Mouse (Mus musculus) lung, embryonic 14.5 days (tissue): ENCODE results near the gene Sdc1. TPM values are rescaled to one million over a fixed set of nuclear protein-coding genes. Genes with fewer than 3 reads are reported as not detected.

Experiments used
- ATAC-seq: fragments of 200-750 bp; cut with Nextera tagmentation; 2 replicates; pipeline ENCODE4 v1.8.0; 2017; ENCODE audit warnings: mild to moderate bottlenecking, moderate TSS enrichment, moderate library complexity; ENCODE audit not compliant: insufficient read depth
- DNase-seq: peaks from one replicate; pipeline ENCODE4 v3.0.0-alpha.2; 2015
- H3K27ac ChIP-seq: fragments of 300-500 bp; sonication (generic); 2 replicates; pipeline ENCODE4 v1.5.1; 2014; ENCODE audit warnings: low read depth, mild to moderate bottlenecking, moderate library complexity
- H3K27me3 ChIP-seq: fragments of 300-500 bp; sonication (generic); 2 replicates; pipeline ENCODE4 v1.6.1; 2014; ENCODE audit warnings: low read length, control low read depth; ENCODE audit not compliant: insufficient read depth
- H3K36me3 ChIP-seq: fragments of 300-500 bp; sonication (generic); 2 replicates; pipeline ENCODE4 v1.6.1; 2014; ENCODE audit warnings: control low read depth; ENCODE audit not compliant: insufficient read depth
- H3K4me1 ChIP-seq: fragments of 300-500 bp; sonication (generic); 2 replicates; pipeline ENCODE4 v1.6.1; 2014; ENCODE audit warnings: antibody characterized with exemption, control low read depth; ENCODE audit not compliant: insufficient read depth
- H3K4me2 ChIP-seq: fragments of 300-500 bp; sonication (generic); 2 replicates; pipeline ENCODE4 v1.6.1; 2014; ENCODE audit warnings: mild to moderate bottlenecking
- H3K4me3 ChIP-seq: fragments of 300-500 bp; sonication (generic); 2 replicates; pipeline ENCODE4 v1.5.1; 2014; ENCODE audit warnings: low read depth, low read length
- H3K9ac ChIP-seq: fragments of 300-500 bp; sonication (generic); 2 replicates; pipeline ENCODE4 v1.6.1; 2014
- H3K9me3 ChIP-seq: fragments of 300-500 bp; sonication (generic); 2 replicates; pipeline ENCODE4 v1.6.1; 2016; ENCODE audit warnings: low read depth, low read length, control low read depth
- CTCF ChIP-seq: IDR thresholded peaks from 2 replicates; pipeline ENCODE4 v1.5.1; 2016; ENCODE audit warnings: antibody characterized with exemption, low read depth
- WGBS: fragments of 180-500 bp; shearing (Covaris S2); extraction: QIAGEN DNeasy Blood & Tissue Kit; methylation state at CpG from one replicate; pipeline ENCODE4 v1.1.7; 2014; 5-methylcytosine and 5-hydroxymethylcytosine counted together
- polyA plus RNA-seq: library from polyadenylated mRNA; unstranded; fragments of >200 nt; fragmentation: Nextera tagmentation; extraction: Ambion mirVana; gene quantifications from 2 replicates; pipeline ENCODE4 v1.2.1, GENCODE M21; 2014

Gene Sdc1
- polyA plus RNA-seq, 1 experiment from 2014 or later = 101 TPM

GRCm38 (mm10) chr12:8824995-8825703 is 54.0 kb downstream of the Sdc1 start:
- WGBS = 56% methylated on average over 7 of the region's 7 CpGs
- Histone ChIP-seq H3K4me1 (no peaks in the 10 kb centered on the region), H3K9ac (no peak overlapping the region), H3K27ac (no peak overlapping the region), H3K36me3 (no peaks in the 10 kb centered on the region), H3K9me3 (no peaks in the 10 kb centered on the region), H3K27me3 (no peaks in the 10 kb centered on the region), H3K4me3 (no peak overlapping the region), H3K4me2 (no peak overlapping the region)
- ATAC-seq (no peak), DNase-seq (no peak)
- TF ChIP-seq CTCF = no peak

DNA sequence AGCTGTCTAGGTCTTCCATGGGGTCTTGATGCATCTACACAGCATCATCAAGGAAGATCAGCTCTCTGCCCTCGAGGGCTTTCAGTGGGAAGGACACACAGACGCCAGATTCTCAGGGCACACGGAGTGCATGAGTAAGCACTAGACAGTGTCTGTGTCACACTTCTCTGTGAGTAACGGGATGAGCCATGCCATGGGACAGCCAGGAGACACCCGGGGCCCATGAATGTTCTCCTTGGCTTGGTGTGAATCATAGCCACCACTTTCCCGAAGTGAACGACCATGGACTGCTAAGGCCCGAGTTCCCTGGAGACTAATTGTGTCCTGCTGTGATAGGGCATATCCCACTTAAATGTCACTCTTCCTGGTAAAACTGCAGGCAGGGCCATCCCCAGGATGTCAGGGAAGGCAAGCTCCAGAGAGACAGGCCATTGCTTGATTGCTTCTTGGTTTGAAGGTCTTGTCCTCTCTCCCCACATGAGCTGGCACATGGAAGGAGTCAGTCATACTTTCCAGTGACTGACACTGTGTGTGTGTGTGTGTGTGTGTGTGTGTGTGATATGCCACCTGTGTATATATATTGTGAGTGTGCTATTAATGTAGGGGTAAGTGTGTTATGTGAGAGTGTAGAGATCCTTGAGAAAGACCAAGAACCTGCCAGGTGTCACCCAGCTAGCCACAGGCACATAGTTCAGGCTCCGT is 56.0 kb downstream of the Sdc1 start:
- H3K27me3 ChIP-seq = no peaks in the 10 kb centered on the region
- H3K9me3 ChIP-seq = no peaks in the 10 kb centered on the region
- 87% methylated on average over 9 of the region's 9 CpGs for WGBS
- TF ChIP-seq CTCF = no peak
- no peak for DNase-seq
- H3K27ac ChIP-seq = no peak overlapping the region
- no peak overlapping the region for H3K4me2 ChIP-seq
- H3K4me3 ChIP-seq = no peak overlapping the region
- no peaks in the 10 kb centered on the region for H3K4me1 ChIP-seq
- ATAC-seq = no peak
- H3K36me3 ChIP-seq = no peaks in the 10 kb centered on the region
- H3K9ac ChIP-seq = no peak overlapping the region

DNA sequence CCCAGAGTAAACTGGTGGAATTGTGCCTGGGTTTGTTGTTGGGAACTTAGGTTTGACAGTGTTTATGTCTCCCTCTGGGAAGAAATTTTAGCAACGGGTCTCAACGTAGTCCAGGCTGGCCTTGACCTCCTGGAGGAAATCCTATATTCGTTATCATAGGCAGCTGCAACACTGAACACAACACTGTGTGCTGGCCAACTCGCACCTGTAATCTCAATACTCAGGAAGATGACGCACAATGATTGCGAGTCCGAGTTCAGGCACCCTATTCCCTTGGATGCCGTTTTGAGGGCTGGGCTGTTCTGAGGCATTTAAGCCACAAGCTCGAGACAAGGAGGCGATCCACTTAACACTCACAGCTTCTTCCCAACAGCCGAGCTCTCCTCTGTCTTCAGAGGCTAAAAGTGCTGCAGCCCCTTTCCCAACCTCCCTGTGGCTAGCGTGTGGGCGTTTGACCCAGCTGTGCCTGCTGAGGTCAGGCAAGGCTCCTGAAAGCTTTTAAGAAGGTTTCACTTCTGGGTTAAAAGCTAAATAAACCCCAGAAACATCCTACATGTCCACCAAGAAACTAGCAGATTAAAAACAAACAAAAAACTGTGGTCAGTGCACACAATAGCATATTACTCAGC is 58.0 kb downstream of the Sdc1 start:
- H3K27ac ChIP-seq = no peak overlapping the region
- ATAC-seq (no peak), DNase-seq (no peak)
- no peak overlapping the region for H3K9ac ChIP-seq
- H3K4me1 ChIP-seq = no peaks in the 10 kb centered on the region
- H3K27me3 ChIP-seq = no peaks in the 10 kb centered on the region
- no peaks in the 10 kb centered on the region for H3K36me3 ChIP-seq
- no peaks in the 10 kb centered on the region for H3K9me3 ChIP-seq
- 38% methylated on average over 13 of the region's 13 CpGs for WGBS
- H3K4me3 ChIP-seq = no peak overlapping the region
- TF ChIP-seq CTCF = no peak
- H3K4me2 ChIP-seq = no peak overlapping the region

GRCm38 (mm10) chr12:8829661-8830040 is 58.5 kb downstream of the Sdc1 start:
- no peaks in the 10 kb centered on the region for H3K4me1 ChIP-seq
- no peak overlapping the region for H3K4me2 ChIP-seq
- no peak overlapping the region for H3K9ac ChIP-seq
- no peaks in the 10 kb centered on the region for H3K27me3 ChIP-seq
- H3K9me3 ChIP-seq = no peaks in the 10 kb centered on the region
- TF ChIP-seq CTCF = no peak
- DNase-seq (no peak), ATAC-seq (no peak)
- H3K4me3 ChIP-seq = no peak overlapping the region
- no peak overlapping the region for H3K27ac ChIP-seq
- H3K36me3 ChIP-seq = no peaks in the 10 kb centered on the region
- WGBS = 85% methylated on average over 5 of the region's 5 CpGs

DNA sequence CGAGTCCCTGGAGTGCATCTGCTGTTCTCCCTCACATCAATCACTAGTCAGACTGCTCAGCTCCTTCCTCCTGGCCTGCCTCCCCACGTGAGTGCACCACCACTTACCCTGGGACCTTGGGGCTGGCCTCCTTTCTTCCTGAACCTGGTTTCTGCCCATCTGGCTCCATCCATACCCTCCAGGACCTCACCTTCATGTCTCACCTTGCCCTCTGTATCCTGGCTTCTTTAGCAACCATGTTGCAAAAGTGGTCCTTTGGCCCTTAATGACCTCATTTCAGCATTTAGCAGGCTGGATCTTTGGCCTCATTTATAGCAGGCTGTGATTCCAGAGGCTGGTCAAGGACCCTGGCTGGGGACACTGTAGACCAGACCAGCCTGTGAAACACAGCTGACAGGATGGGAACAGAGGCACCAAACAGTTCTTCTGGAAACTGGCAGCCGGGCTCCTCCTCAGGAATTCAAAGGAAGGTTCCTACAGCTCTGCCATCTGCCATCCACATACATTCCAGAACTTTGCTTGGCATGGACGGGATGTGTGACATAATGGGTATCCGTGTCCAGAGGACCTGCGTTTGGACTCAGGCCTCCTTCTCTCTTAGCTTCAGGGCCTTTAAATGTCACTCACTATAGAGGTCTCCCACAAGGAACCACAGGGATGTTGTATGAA is 60.0 kb downstream of the Sdc1 start:
- H3K36me3 ChIP-seq = no peaks in the 10 kb centered on the region
- H3K4me1 ChIP-seq = no peaks in the 10 kb centered on the region
- H3K9ac ChIP-seq = no peak overlapping the region
- no peak overlapping the region for H3K4me3 ChIP-seq
- no peaks in the 10 kb centered on the region for H3K9me3 ChIP-seq
- no peak overlapping the region for H3K4me2 ChIP-seq
- ATAC-seq = no peak
- no peak overlapping the region for H3K27ac ChIP-seq
- no peak for TF ChIP-seq CTCF
- WGBS = 58% methylated on average over 6 of the region's 6 CpGs
- H3K27me3 ChIP-seq = no peaks in the 10 kb centered on the region
- no peak for DNase-seq

DNA sequence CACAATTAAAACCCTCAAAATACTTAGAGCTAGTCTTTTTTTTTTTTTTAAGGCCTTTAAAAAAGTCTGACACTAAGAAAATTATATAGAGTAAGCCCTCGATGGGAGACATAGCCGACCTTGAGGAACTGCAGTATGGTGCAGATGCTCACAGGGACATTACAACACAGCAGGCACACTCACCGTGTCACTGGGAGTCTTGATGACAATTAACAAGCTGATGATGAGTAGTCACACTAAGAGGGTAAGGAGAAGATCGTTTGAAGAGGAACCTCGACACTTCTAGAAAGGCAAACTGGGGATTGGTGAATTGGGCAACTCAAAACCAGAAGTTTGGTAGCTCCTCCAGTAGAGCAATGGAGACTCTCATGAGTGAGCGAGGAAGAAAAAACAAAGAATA is 60.6 kb downstream of the Sdc1 start:
- Histone ChIP-seq H3K4me3 (no peak overlapping the region), H3K27ac (no peak overlapping the region), H3K9me3 (no peaks in the 10 kb centered on the region), H3K4me1 (no peaks in the 10 kb centered on the region), H3K4me2 (no peak overlapping the region), H3K9ac (no peak overlapping the region), H3K36me3 (no peaks in the 10 kb centered on the region), H3K27me3 (no peaks in the 10 kb centered on the region)
- ATAC-seq (no peak), DNase-seq (no peak)
- WGBS = 75% methylated on average over 6 of the region's 6 CpGs
- TF ChIP-seq CTCF = no peak
